Mouse (Mus musculus) MEL (cell line): ENCODE data around the gene Trappc11. TPM values are rescaled to one million over a fixed set of nuclear protein-coding genes. Genes with fewer than 3 reads are reported as not detected.
"Not testable (repeated sequence)": the region's sequence is repeated elsewhere in the genome, so short reads cannot be mapped to it uniquely, and the experiment has no call there.

Experiments used
- DNase-seq: peaks from one replicate; pipeline ENCODE4 v3.0.0; 2011; ENCODE audit warnings: low read depth, low spot score
- H3K27ac ChIP-seq: 2 replicates; pipeline ENCODE4 v1.5.1; 2012; ENCODE audit warnings: low read depth, mild to moderate bottlenecking, control low read depth, low read length, moderate library complexity; ENCODE audit not compliant: control insufficient read depth
- H3K27me3 ChIP-seq, 2 experiments: fragments of 150-350 bp in 1 of 2; sonication (generic) in 1 of 2; 2 replicates each; pipeline ENCODE4 v1.6.1; 2012; ENCODE audit warnings: low read length in 2 of 2, mild to moderate bottlenecking in 2 of 2, improper control_type of control experiment in 1 of 2, moderate library complexity in 1 of 2; ENCODE audit not compliant: insufficient read depth in 2 of 2, control insufficient read depth in 1 of 2
- H3K36me3 ChIP-seq, 2 experiments: 2 replicates each; pipeline ENCODE4 v1.6.1; 2012 to 2014; ENCODE audit warnings: low read length in 2 of 2, improper control_type of control experiment in 1 of 2, inconsistent platforms in 1 of 2, mild to moderate bottlenecking in 1 of 2; ENCODE audit not compliant: insufficient read depth in 2 of 2, control insufficient read depth in 1 of 2
- H3K4me1 ChIP-seq, 2 experiments: fragments of 150-350 bp in 1 of 2; sonication (generic) in 1 of 2; 2 replicates each; pipeline ENCODE4 v1.6.1; 2012; ENCODE audit warnings: low read length in 2 of 2, improper control_type of control experiment in 1 of 2, mild to moderate bottlenecking in 1 of 2; ENCODE audit not compliant: insufficient read depth in 2 of 2, control insufficient read depth in 1 of 2
- H3K4me3 ChIP-seq, 2 experiments: fragments of 150-350 bp in 1 of 2; sonication (generic) in 1 of 2; 2 replicates each; pipeline ENCODE4 v1.5.1; 2012; ENCODE audit warnings: low read depth in 2 of 2, low read length in 2 of 2, mild to moderate bottlenecking in 2 of 2, moderate library complexity in 2 of 2, control low read depth in 1 of 2, improper control_type of control experiment in 1 of 2; ENCODE audit not compliant: control insufficient read depth in 1 of 2, insufficient read depth in 1 of 2
- H3K79me2 ChIP-seq: 2 replicates; pipeline ENCODE4 v1.6.1; 2012; ENCODE audit warnings: mild to moderate bottlenecking, low read length, moderate library complexity; ENCODE audit not compliant: control insufficient read depth, poor library complexity, insufficient read depth
- H3K9ac ChIP-seq: 2 replicates; pipeline ENCODE4 v1.6.1; 2012; ENCODE audit warnings: low read depth, mild to moderate bottlenecking, control low read depth, low read length, moderate library complexity; ENCODE audit not compliant: control insufficient read depth, poor library complexity, severe bottlenecking
- H3K9me3 ChIP-seq: fragments of 150-350 bp; sonication (generic); replicated peaks from 2 replicates; pipeline ENCODE4 v1.6.1; 2012; ENCODE audit warnings: mild to moderate bottlenecking, low read length, improper control_type of control experiment, moderate library complexity; ENCODE audit not compliant: insufficient read depth
- BHLHE40 ChIP-seq: IDR thresholded peaks from 2 replicates; pipeline ENCODE4 v1.6.1; 2012; ENCODE audit warnings: low read depth, mild to moderate bottlenecking, inconsistent platforms, low read length, improper control_type of control experiment, borderline replicate concordance
- CTCF ChIP-seq, 3 experiments: IDR thresholded peaks in 2 of 3; conservative IDR thresholded peaks in 1 of 3; 2 replicates each; pipeline ENCODE4 v1.5.1; 2011 to 2012; ENCODE audit warnings: low read length in 3 of 3, low read depth in 2 of 3, mild to moderate bottlenecking in 2 of 3, improper control_type of control experiment in 1 of 3, inconsistent platforms in 1 of 3, mixed read lengths in 1 of 3, moderate library complexity in 1 of 3; ENCODE audit not compliant: control insufficient read depth in 1 of 3, insufficient read depth in 1 of 3, poor library complexity in 1 of 3, severe bottlenecking in 1 of 3
- E2F4 ChIP-seq: IDR thresholded peaks from 2 replicates; pipeline ENCODE4 v1.6.1; 2011; ENCODE audit warnings: low read depth, low read length, improper control_type of control experiment, borderline replicate concordance
- GABPA ChIP-seq: IDR thresholded peaks from 2 replicates; pipeline ENCODE4 v1.6.1; 2012; ENCODE audit warnings: low read depth, mild to moderate bottlenecking, inconsistent platforms, low read length, improper control_type of control experiment, moderate library complexity
- HCFC1 ChIP-seq: IDR thresholded peaks from 2 replicates; pipeline ENCODE4 v1.6.1; 2012; ENCODE audit warnings: low read depth, mild to moderate bottlenecking, inconsistent platforms, low read length, improper control_type of control experiment, moderate library complexity
- KAT2A ChIP-seq: conservative IDR thresholded peaks from 2 replicates; pipeline ENCODE4 v1.6.1; 2012; ENCODE audit warnings: low read depth, low read length, improper control_type of control experiment, inconsistent platforms
- MAFK ChIP-seq: IDR thresholded peaks from 2 replicates; pipeline ENCODE4 v1.6.1; 2011; ENCODE audit warnings: low read depth, mild to moderate bottlenecking, low read length, improper control_type of control experiment, borderline replicate concordance
- MEF2A ChIP-seq: IDR thresholded peaks from 2 replicates; pipeline ENCODE4 v1.6.1; 2014; ENCODE audit warnings: low read depth, mild to moderate bottlenecking, inconsistent platforms, low read length, improper control_type of control experiment; ENCODE audit not compliant: poor library complexity, insufficient replicate concordance, severe bottlenecking; ENCODE audit errors: extremely low read depth
- MYB ChIP-seq: IDR thresholded peaks from 2 replicates; pipeline ENCODE4 v1.6.1; 2011; ENCODE audit warnings: mild to moderate bottlenecking, low read depth, low read length, improper control_type of control experiment
- MYC ChIP-seq: IDR thresholded peaks from 2 replicates; pipeline ENCODE4 v1.6.1; 2011; ENCODE audit warnings: low read depth, mild to moderate bottlenecking, low read length, improper control_type of control experiment, moderate library complexity
- POLR2A ChIP-seq, 2 experiments: IDR thresholded peaks; 2 replicates each; pipeline ENCODE4 v1.6.1; 2011 to 2012; ENCODE audit warnings: low read length in 2 of 2, mild to moderate bottlenecking in 2 of 2, control low read depth in 1 of 2, improper control_type of control experiment in 1 of 2, low read depth in 1 of 2, moderate library complexity in 1 of 2; ENCODE audit not compliant: control insufficient read depth in 1 of 2, insufficient read depth in 1 of 2, poor library complexity in 1 of 2
- POLR2AphosphoS2 ChIP-seq: IDR thresholded peaks from 2 replicates; pipeline ENCODE4 v1.6.1; 2011; ENCODE audit warnings: low read length, improper control_type of control experiment
- POLR2AphosphoS5 ChIP-seq: IDR thresholded peaks from 2 replicates; pipeline ENCODE4 v1.6.1; 2012; ENCODE audit warnings: low read depth, borderline replicate concordance, mild to moderate bottlenecking, inconsistent platforms, low read length, moderate library complexity, mixed read lengths
- SIN3A ChIP-seq: IDR thresholded peaks from 2 replicates; pipeline ENCODE4 v1.6.1; 2012; ENCODE audit warnings: low read length, improper control_type of control experiment, inconsistent platforms
- SMC3 ChIP-seq: IDR thresholded peaks from 2 replicates; pipeline ENCODE4 v1.6.1; 2011; ENCODE audit warnings: low read depth, low read length, improper control_type of control experiment
- TAL1 ChIP-seq: IDR thresholded peaks from 2 replicates; pipeline ENCODE4 v1.6.1; 2012; ENCODE audit warnings: mild to moderate bottlenecking, inconsistent platforms, low read length, moderate library complexity, mixed read lengths
- TBP ChIP-seq: IDR thresholded peaks from 2 replicates; pipeline ENCODE4 v1.8.0; 2011; ENCODE audit warnings: low read depth, low read length, improper control_type of control experiment
- TCF12 ChIP-seq: IDR thresholded peaks from 2 replicates; pipeline ENCODE4 v1.6.1; 2014; ENCODE audit warnings: low read depth, mild to moderate bottlenecking, inconsistent platforms, low read length, improper control_type of control experiment, moderate library complexity
- UBTF ChIP-seq: IDR thresholded peaks from 2 replicates; pipeline ENCODE4 v1.6.1; 2012; ENCODE audit warnings: low read depth, mild to moderate bottlenecking, inconsistent platforms, low read length, improper control_type of control experiment, moderate library complexity, borderline replicate concordance; ENCODE audit not compliant: insufficient read depth
- USF1 ChIP-seq: IDR thresholded peaks from 2 replicates; pipeline ENCODE4 v1.6.1; 2014; ENCODE audit warnings: low read depth, mild to moderate bottlenecking, inconsistent platforms, low read length, improper control_type of control experiment, moderate library complexity
- ZC3H11A ChIP-seq: IDR thresholded peaks from 2 replicates; pipeline ENCODE4 v1.6.1; 2012; ENCODE audit warnings: low read depth, mild to moderate bottlenecking, inconsistent platforms, low read length, improper control_type of control experiment
- polyA plus RNA-seq, 2 experiments: library from polyadenylated mRNA; stranded (reverse) in 1 of 2; unstranded in 1 of 2; fragments of >175 nt in 1 of 2; fragments of >200 nt in 1 of 2; gene quantifications; 2 replicates each; pipeline versions ENCODE4 v1.2.1 to v1.2.4; 2012; ENCODE audit warnings: low replicate concordance in 2 of 2, low read depth in 1 of 2; ENCODE audit not compliant: insufficient read length in 2 of 2, insufficient read depth in 1 of 2, missing spikeins in 1 of 2
- total RNA-seq: library from RNA; depleted of rRNA; stranded (reverse); fragments of 300-350 nt; gene quantifications from 2 replicates; pipeline ENCODE4 v1.2.3, GENCODE M21; 2012

Trappc11 gene
- total and polyA plus RNA-seq, 3 experiments = 22.8 to 30.1 TPM; not detected in 1

GRCm38 (mm10) chr8:47459216-47459749 is 74.0 kb downstream of the Trappc11 start:
- H3K79me2 ChIP-seq = no peaks in the 10 kb centered on the region
- no peaks in the 10 kb centered on the region for H3K4me1 ChIP-seq
- no peaks in the 10 kb centered on the region for H3K9me3 ChIP-seq
- no peak for TF ChIP-seq POLR2AphosphoS2
- no peak for TF ChIP-seq POLR2AphosphoS5
- TF ChIP-seq GABPA = no peak
- no peak for TF ChIP-seq SMC3
- no peak for TF ChIP-seq HCFC1
- TF ChIP-seq TAL1 = no peak
- no peak for TF ChIP-seq BHLHE40
- TF ChIP-seq TCF12 = no peak
- no peak for TF ChIP-seq MYC
- TF ChIP-seq CTCF (IDR thresholded peaks at IDR 0.05 in 2 of 3, conservative IDR thresholded peaks at IDR 0.05 in 1 of 3; ENCODE audit: control insufficient read depth in 1 of 3, insufficient read depth in 1 of 3, low read depth in 2 of 3, low read length in 3 of 3, poor library complexity in 1 of 3, severe bottlenecking in 1 of 3) = no peak
- TF ChIP-seq MEF2A = no peak
- TF ChIP-seq SIN3A = no peak
- TF ChIP-seq ZC3H11A = no peak
- TF ChIP-seq E2F4 = no peak
- TF ChIP-seq TBP = no peak
- no peak for TF ChIP-seq USF1
- TF ChIP-seq MYB = no peak
- no peak for TF ChIP-seq UBTF
- no peak for TF ChIP-seq MAFK
- TF ChIP-seq, all 39 proteins: peak for 0
- DNase-seq = no peak
- H3K9ac ChIP-seq = no peak overlapping the region
- no peak overlapping the region for H3K4me3 ChIP-seq
- H3K27me3 ChIP-seq = no peaks in the 10 kb centered on the region
- no peaks in the 10 kb centered on the region for H3K36me3 ChIP-seq
- H3K27ac ChIP-seq = no peak overlapping the region

- DNase-seq = no peak
- Histone ChIP-seq H3K4me3 (no peak overlapping the region), H3K27me3 (no peaks in the 10 kb centered on the region), H3K9ac (no peak overlapping the region), H3K9me3 (no peaks in the 10 kb centered on the region), H3K27ac (no peak overlapping the region), H3K36me3 (no peaks in the 10 kb centered on the region), H3K79me2 (no peaks in the 10 kb centered on the region), H3K4me1 (no peaks in the 10 kb centered on the region)
- no peak for TF ChIP-seq POLR2A (IDR thresholded peaks at IDR 0.05; ENCODE audit: control insufficient read depth in 1 of 2, insufficient read depth in 1 of 2, low read depth in 1 of 2, low read length in 2 of 2, poor library complexity in 1 of 2)
- no peak for TF ChIP-seq KAT2A
Observed at GRCm38 (mm10) chr8:47458591-47458990, 74.7 kb downstream of the Trappc11 start.

DNA sequence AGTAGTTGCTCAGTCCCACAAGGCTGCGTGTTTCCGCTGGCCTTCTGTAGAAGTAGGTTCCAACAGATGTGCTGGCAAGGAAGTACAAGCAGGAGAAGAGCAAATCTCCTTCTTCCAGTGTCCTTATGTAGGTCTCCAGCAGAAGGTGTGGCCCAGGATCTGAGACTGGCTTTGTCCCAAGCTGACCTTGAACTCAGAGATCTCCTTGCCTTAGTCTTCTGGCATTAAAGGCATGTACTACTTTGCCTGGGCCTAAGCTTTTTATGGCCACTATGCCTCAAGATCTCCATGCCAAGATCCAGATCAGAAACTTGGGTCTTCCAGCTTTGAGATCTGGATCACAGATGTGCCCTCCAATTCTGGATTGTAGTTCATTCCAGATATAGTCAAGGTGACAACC is 84.1 kb downstream of the Trappc11 start:
- H3K27ac ChIP-seq, H3K79me2 ChIP-seq, H3K4me1 ChIP-seq, H3K9me3 ChIP-seq, DNase-seq, H3K4me3 ChIP-seq, H3K27me3 ChIP-seq, H3K9ac ChIP-seq, H3K36me3 ChIP-seq: not testable (repeated sequence)
